Comparison of ENCODE assay signal across 16 mouse cellular contexts in genomic region chr1:123928003-123928370, GRCm38 (mm10).
DNase-seq lines count a peak whose midpoint lies in the region; TF ChIP-seq lines count a peak whose summit lies in the region.
"Had no signal": no experiment of that assay in that cellular context is flagged by ENCODE, and none has a peak within 500 bp of the region (broad histone marks: within the 10 kb centered on the region; RNA-seq: fewer than 3 reads in every experiment).

No protein-coding gene starts in this region.

- TF ChIP-seq POLR2A in cortical plate, adult 2 months (IDR thresholded peaks at IDR 0.05; ENCODE audit: extremely low read depth, insufficient read depth, low read length) = no peak

- H3K4me1 ChIP-seq in cortical plate, adult 2 months (ENCODE audit: control insufficient read depth, insufficient read depth, low read length) = peaks cover 4% of the 10 kb centered on the region; the same call in 1 of the 2 replicates
- H3K4me1 ChIP-seq: embryonic facial prominence, embryonic 10.5 days; embryonic facial prominence, embryonic 12.5 days; forebrain, embryonic 13.5 days had no signal

- intact Hi-C loops in left cerebral cortex, adult 2 months (cut with DNase I) = no loop called here
- intact Hi-C loops in left cerebral cortex, postnatal 4 days (cut with DNase I) = no loop called here

- H3K27ac ChIP-seq in left cerebral cortex, adult 2 months = peak overlapping the region; percentile 57; the same call in 1 of the 2 replicates
- 0 out of 2 replicates have a peak overlapping the region, but pooled peaks have one; percentile 28 for H3K27ac ChIP-seq in cortical plate, adult 2 months (ENCODE audit: insufficient read depth, low read length)
- H3K27ac ChIP-seq: embryonic facial prominence, embryonic 10.5 days; embryonic facial prominence, embryonic 12.5 days; forebrain, embryonic 13.5 days; forebrain, embryonic 15.5 days had no signal

- H3K4me3 ChIP-seq in left cerebral cortex, adult 2 months = no peak overlapping the region
- no peak overlapping the region for H3K4me3 ChIP-seq in cortical plate, adult 2 months (ENCODE audit: insufficient read depth, low read length)
- H3K4me3 ChIP-seq: embryonic facial prominence, embryonic 10.5 days; embryonic facial prominence, embryonic 12.5 days; forebrain, embryonic 13.5 days; forebrain, embryonic 15.5 days had no signal

- DNase-seq in left cerebral cortex, adult 2 months (ENCODE audit: extremely low spot score in 1 of 2, low spot score in 2 of 2) = no peak
- DNase-seq in left cerebral cortex, postnatal 4 days = no peak
- DNase-seq in brain, adult 2 months (ENCODE audit: low read depth, low spot score) = peak; percentile 51
- no peak for DNase-seq in right cerebral cortex, postnatal 14 days
- DNase-seq in adrenal gland, adult (ENCODE audit: inconsistent age in 2 of 2, low spot score in 1 of 2) = no peak
- DNase-seq: adrenal gland, adult 8-10 months; adrenal gland, postnatal 14 days; adrenal gland, postnatal 36 days; cerebellum, adult 11 months; cerebellum, postnatal 36 days; forebrain, postnatal 0 days had no signal

- TF ChIP-seq CTCF in left cerebral cortex, adult 2 months (IDR thresholded peaks at IDR 0.05) = no peak
- TF ChIP-seq CTCF in cortical plate, adult 2 months (IDR thresholded peaks at IDR 0.05; ENCODE audit: extremely low read depth, insufficient read depth, low read length) = no peak
